Mouse (Mus musculus) kidney, adult 2 months (tissue): ENCODE results near the gene Sorcs2. TPM values are rescaled to one million over a fixed set of nuclear protein-coding genes. Genes with fewer than 3 reads are reported as not detected.

Source experiments
- DNase-seq: peaks from one replicate; pipeline ENCODE4 v3.0.0; 2021
- H3K27ac ChIP-seq: fragments of 200-500 bp; 2 replicates; pipeline ENCODE4 v1.5.1; 2012; ENCODE audit warnings: low read depth, low read length, control low read depth, inconsistent platforms; ENCODE audit not compliant: insufficient read depth
- H3K27me3 ChIP-seq: fragments of 200-500 bp; replicated peaks from 2 replicates; pipeline ENCODE4 v1.6.1; 2012; ENCODE audit warnings: mild to moderate bottlenecking, moderate library complexity, low read length, inconsistent platforms; ENCODE audit not compliant: control insufficient read depth, insufficient read depth
- H3K36me3 ChIP-seq: fragments of 200-500 bp; 2 replicates; pipeline ENCODE4 v1.6.1; 2012; ENCODE audit warnings: mild to moderate bottlenecking, moderate library complexity, low read length, inconsistent platforms; ENCODE audit not compliant: control insufficient read depth, insufficient read depth
- H3K4me1 ChIP-seq: fragments of 200-500 bp; 2 replicates; pipeline ENCODE4 v1.6.1; 2011; ENCODE audit warnings: low read length; ENCODE audit not compliant: control insufficient read depth, insufficient read depth
- H3K4me3 ChIP-seq: fragments of 200-500 bp; 2 replicates; pipeline ENCODE4 v1.5.1; 2011; ENCODE audit warnings: mild to moderate bottlenecking, low read depth, low read length, control low read depth; ENCODE audit not compliant: insufficient read depth
- CTCF ChIP-seq: fragments of 200-500 bp; conservative IDR thresholded peaks from 2 replicates; pipeline ENCODE4 v1.5.1; 2011; ENCODE audit warnings: low read depth, mild to moderate bottlenecking, control low read depth, low read length, moderate library complexity, mixed read lengths; ENCODE audit not compliant: insufficient read depth, insufficient read length
- POLR2A ChIP-seq: fragments of 200-500 bp; IDR thresholded peaks from one replicate; pipeline ENCODE4 v1.6.1; 2011; ENCODE audit warnings: low read depth, low read length, control low read depth
- WGBS: fragments of 180-500 bp; shearing (Covaris S2); methylation state at CpG from one replicate; pipeline ENCODE4 v1.1.7; 2018; 5-methylcytosine and 5-hydroxymethylcytosine counted together
- polyA plus RNA-seq: library from polyadenylated mRNA; depleted of rRNA; stranded (reverse); fragments of >200 nt; gene quantifications from 2 replicates; pipeline ENCODE4 v1.2.3, GENCODE M21; 2012

The Sorcs2 gene
- polyA plus RNA-seq, 1 experiment, result 1.9 TPM

DNA sequence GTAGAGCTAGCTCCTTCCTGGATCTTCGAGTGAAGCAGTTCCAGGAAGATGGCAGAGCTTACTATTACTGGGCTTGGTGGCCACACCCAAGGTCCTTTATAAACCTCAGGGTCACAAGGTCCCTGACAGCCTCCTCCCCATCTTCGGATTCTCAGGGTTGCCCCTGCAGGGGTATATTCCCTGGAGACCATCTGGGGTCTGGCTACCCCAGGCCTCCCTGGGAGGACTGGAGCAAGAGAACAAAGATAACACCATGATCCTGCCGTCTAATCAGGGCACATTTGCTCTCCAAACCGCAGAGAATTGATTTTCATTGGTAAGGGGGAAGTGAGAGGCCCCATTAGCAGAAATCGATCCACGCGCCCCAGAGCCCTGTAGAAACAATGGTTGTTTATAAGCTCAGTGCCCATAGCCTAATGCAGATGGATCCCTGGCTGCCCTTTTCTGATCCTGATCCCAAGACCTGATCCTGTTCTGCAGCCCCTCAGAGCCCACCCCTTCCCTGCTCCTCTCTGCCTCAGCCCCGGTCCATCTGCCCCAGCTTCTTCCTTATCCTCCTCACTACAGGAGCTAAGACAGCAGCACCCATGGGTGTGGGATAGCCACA is 243.0 kb downstream of the Sorcs2 start:
- H3K36me3 ChIP-seq, result no peaks in the 10 kb centered on the region
- H3K4me1 ChIP-seq, result peaks cover 5% of the 10 kb centered on the region; the same call in 1 of the 2 replicates
- no peak overlapping the region for H3K4me3 ChIP-seq
- TF ChIP-seq CTCF (no peak), POLR2A (no peak)
- no peak for DNase-seq
- 76% methylated on average over 8 of the region's 8 CpGs for WGBS
- no peak overlapping the region for H3K27ac ChIP-seq
- H3K27me3 ChIP-seq, result no peaks in the 10 kb centered on the region

GRCm38 (mm10) chr5:36153261-36153660 is 244.7 kb downstream of the Sorcs2 start:
- WGBS, result 73% methylated on average over 2 of the region's 2 CpGs
- DNase-seq, result no peak

GRCm38 (mm10) chr5:36151086-36151485 is 246.9 kb downstream of the Sorcs2 start:
- Histone ChIP-seq H3K27me3 (no peaks in the 10 kb centered on the region), H3K27ac (no peak overlapping the region), H3K36me3 (no peaks in the 10 kb centered on the region), H3K4me3 (no peak overlapping the region), H3K4me1 (peaks cover 5% of the 10 kb centered on the region; the same call in 1 of the 2 replicates)
- 61% methylated on average over 8 of the region's 8 CpGs for WGBS
- TF ChIP-seq CTCF (no peak), POLR2A (no peak)
- peak; percentile 52 for DNase-seq

More at GRCm38 (mm10) chr5:36153261-36153660, 244.7 kb downstream of the Sorcs2 start:
- Histone ChIP-seq H3K27me3 (no peaks in the 10 kb centered on the region), H3K4me3 (no peak overlapping the region), H3K4me1 (peaks cover 5% of the 10 kb centered on the region; the same call in 1 of the 2 replicates), H3K27ac (no peak overlapping the region), H3K36me3 (no peaks in the 10 kb centered on the region)
- TF ChIP-seq POLR2A (no peak), CTCF (no peak)

DNA sequence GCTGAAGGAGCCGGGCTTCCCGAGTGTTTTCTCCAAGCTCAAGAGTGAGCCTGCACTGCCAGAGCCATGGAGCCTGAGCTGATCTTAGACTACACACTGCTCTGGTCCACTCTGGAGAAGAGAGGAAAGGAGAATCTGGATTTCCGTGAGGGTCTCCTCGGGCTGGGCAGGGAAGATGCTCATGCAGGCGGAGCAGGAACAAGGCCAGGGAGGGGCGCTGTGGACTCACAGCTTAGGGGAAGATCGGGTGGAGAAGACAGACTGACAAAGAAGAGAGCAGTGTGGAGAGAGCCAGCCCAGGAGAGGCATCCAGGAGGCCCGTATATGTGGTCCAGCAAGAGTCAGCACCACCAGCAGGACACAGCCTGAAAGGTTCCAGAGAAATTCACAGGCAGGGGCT is 248.8 kb downstream of the Sorcs2 start:
- Histone ChIP-seq H3K36me3 (no peaks in the 10 kb centered on the region), H3K4me1 (peaks cover 5% of the 10 kb centered on the region; the same call in 1 of the 2 replicates), H3K27ac (no peak overlapping the region), H3K27me3 (no peaks in the 10 kb centered on the region), H3K4me3 (no peak overlapping the region)
- 62% methylated on average over 8 of the region's 8 CpGs for WGBS
- TF ChIP-seq CTCF (peak; percentile 35; the same call in 1 of the 2 replicates), POLR2A (no peak)
- DNase-seq, result no peak

DNA sequence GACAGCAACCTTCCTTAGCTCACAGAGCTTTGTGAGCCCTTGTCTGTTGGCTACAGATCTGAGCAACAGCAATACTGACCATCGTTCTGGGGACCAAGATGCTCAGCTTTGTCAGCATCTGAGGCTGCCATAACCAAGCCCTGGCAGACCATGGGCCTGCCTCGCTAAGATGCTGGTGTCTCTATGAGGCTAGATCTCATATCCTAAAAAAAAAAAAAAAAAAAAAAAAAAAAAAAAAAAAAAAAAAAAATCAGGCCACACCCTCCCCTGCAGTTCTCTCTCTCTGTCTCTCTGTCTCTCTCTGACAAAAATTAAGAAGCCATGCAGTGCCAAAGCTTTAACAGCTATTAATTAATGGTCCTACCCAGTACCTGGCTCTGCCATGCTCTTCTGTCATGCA is 251.3 kb downstream of the Sorcs2 start:
- H3K4me1 ChIP-seq, result peaks cover 5% of the 10 kb centered on the region; the same call in 1 of the 2 replicates
- no peaks in the 10 kb centered on the region for H3K27me3 ChIP-seq
- H3K36me3 ChIP-seq, result no peaks in the 10 kb centered on the region
- H3K27ac ChIP-seq, result no peak overlapping the region
- H3K4me3 ChIP-seq, result no peak overlapping the region
- WGBS, result 89% methylated on average over 2 of the region's 2 CpGs
- no peak for TF ChIP-seq CTCF
- TF ChIP-seq POLR2A, result no peak
- no peak for DNase-seq

- no peaks in the 10 kb centered on the region for H3K36me3 ChIP-seq
- no peaks in the 10 kb centered on the region for H3K4me1 ChIP-seq
- TF ChIP-seq POLR2A (no peak), CTCF (no peak)
- H3K27me3 ChIP-seq, result no peaks in the 10 kb centered on the region
- H3K27ac ChIP-seq, result no peak overlapping the region
- DNase-seq, result no peak
- WGBS, result 58% methylated on average over 2 of the region's 2 CpGs
- H3K4me3 ChIP-seq, result no peak overlapping the region
These were observed 253.4 kb downstream of the Sorcs2 start for GRCm38 (mm10) chr5:36144560-36144959.

- TF ChIP-seq CTCF, result no peak
- no peak for TF ChIP-seq POLR2A
- 66% methylated on average over 6 of the region's 6 CpGs for whole genome bisulfite sequencing
- no peak for DNase-seq
- H3K36me3 ChIP-seq, result no peaks in the 10 kb centered on the region
- H3K4me1 ChIP-seq, result no peaks in the 10 kb centered on the region
- H3K27ac ChIP-seq, result no peak overlapping the region
- no peak overlapping the region for H3K4me3 ChIP-seq
- no peaks in the 10 kb centered on the region for H3K27me3 ChIP-seq
These were observed 256.2 kb downstream of the Sorcs2 start for GRCm38 (mm10) chr5:36141676-36142255.
